In the genomic region with DNA sequence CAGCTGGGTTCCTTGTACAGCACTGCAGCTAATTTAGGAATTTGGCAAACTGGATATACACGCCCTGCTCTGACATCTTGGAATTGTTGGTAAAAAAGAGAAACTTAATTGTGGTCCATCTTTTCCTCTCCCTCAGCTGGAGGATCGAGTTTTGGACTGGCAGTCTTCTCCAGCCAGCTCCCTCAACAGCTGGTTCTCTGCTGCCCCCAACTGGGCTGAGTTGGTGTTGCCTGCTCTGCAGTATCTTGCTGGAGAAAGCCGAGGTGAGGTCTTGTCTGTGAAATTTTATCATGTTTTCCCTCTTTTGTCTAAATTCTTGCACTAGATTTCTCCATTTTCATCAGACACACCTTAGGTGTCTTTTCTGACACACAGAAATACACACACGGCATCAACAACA, we compare ENCODE assay signal across 9 mouse cellular contexts. TPM values are rescaled to one million over a fixed set of nuclear protein-coding genes. Genes with fewer than 3 reads are reported as not detected.
DNase-seq lines count a peak whose midpoint lies in the region; ATAC-seq and TF ChIP-seq lines count a peak whose summit lies in the region.
"Had no signal": no experiment of that assay in that cellular context is flagged by ENCODE, and none has a peak within 500 bp of the region (broad histone marks: within the 10 kb centered on the region; RNA-seq: fewer than 3 reads in every experiment).

No protein-coding gene starts in this region.

- no peak for TF ChIP-seq POLR2A in embryonic fibroblast, embryonic 13.5 days (IDR thresholded peaks at IDR 0.05; ENCODE audit: low read depth, low read length)

- H3K4me1 ChIP-seq in embryonic fibroblast, embryonic 13.5 days (ENCODE audit: control insufficient read depth, insufficient read depth, low read length), result no peaks in the 10 kb centered on the region
- H3K4me1 ChIP-seq: limb, embryonic 13.5 days had no signal

- no peak overlapping the region for H3K27ac ChIP-seq in embryonic fibroblast, embryonic 13.5 days (ENCODE audit: insufficient read depth, low read length)
- H3K27ac ChIP-seq: limb, embryonic 13.5 days had no signal

- no peak overlapping the region for H3K4me3 ChIP-seq in embryonic fibroblast, embryonic 13.5 days (ENCODE audit: insufficient read depth, low read length)
- H3K4me3 ChIP-seq: limb, embryonic 13.5 days had no signal

- peak; percentile 66 to 67 for DNase-seq in cerebellum, adult 18-20 months
- peak; percentile 62 for DNase-seq in A20 (ENCODE audit: low read depth, low spot score)
- DNase-seq in adrenal gland, postnatal 36 days, result peak; percentile 75 to 85
- peak; percentile 69 to 83 for DNase-seq in kidney, postnatal 25 days
- DNase-seq in lung, postnatal 14 days, result peak; percentile 81
- peak; percentile 30 to 73 for DNase-seq in spleen, adult 18-20 months

- TF ChIP-seq CTCF in embryonic fibroblast, embryonic 13.5 days (IDR thresholded peaks at IDR 0.05; ENCODE audit: borderline replicate concordance, insufficient read depth, low read length), result peak; percentile 75

- ATAC-seq in cerebellum, adult (ENCODE audit: insufficient number of reproducible peaks, low FRiP score, low TSS enrichment), result no peak

RNA-seq across cellular contexts. Expression of gene Nfrkb, which starts 14.4 kb away (rescaled TPM):
- total RNA-seq in adrenal gland, postnatal 36 days (2021), result 10 to 100 TPM; 17.9 to 20.3 TPM
- polyA plus RNA-seq in embryonic fibroblast, embryonic 13.5 days (2011; ENCODE audit: insufficient read length, low read depth, missing spikeins), result 14.0 and 16.1 TPM in 2 replicates
